8 mouse cellular contexts compared by ENCODE assay signal in genomic region chr19:34334300-34334699, GRCm38 (mm10). TPM values are rescaled to one million over a fixed set of nuclear protein-coding genes. Genes with fewer than 3 reads are reported as not detected.
DNase-seq lines count a peak whose midpoint lies in the region; TF ChIP-seq lines count a peak whose summit lies in the region.

No protein-coding gene starts in this region.

- H3K4me3 ChIP-seq in lung, adult 2 months (replicated peaks; ENCODE audit: extremely low read depth, low read depth, low read length) = no peak overlapping the region

- no peak for TF ChIP-seq POLR2A in lung, adult 2 months (IDR thresholded peaks at IDR 0.05; ENCODE audit: borderline replicate concordance, extremely low read depth, low read depth, low read length)

- TF ChIP-seq CTCF in lung, adult 2 months (IDR thresholded peaks at IDR 0.05; ENCODE audit: insufficient read depth, low read length) = peak; percentile 94

- no peaks in the 10 kb centered on the region for H3K4me1 ChIP-seq in lung, adult 2 months (ENCODE audit: control insufficient read depth, insufficient read depth, low read length)

- 0% methylated on average over 2 of the region's 2 CpGs for WGBS in lung, adult 2 months

- peak; percentile 65 for DNase-seq in CD4-positive helper T cell, adult 2 months (ENCODE audit: low read depth, low spot score)
- DNase-seq in WW6 (ENCODE audit: low read depth, low spot score) = peak; percentile 13
- DNase-seq in cerebellum, postnatal 25 days = peak; percentile 52 to 77
- peak; percentile 25 to 30 for DNase-seq in gastrocnemius, adult 8-10 months (ENCODE audit: low spot score in 2 of 2)
- DNase-seq in kidney, postnatal 36 days = peak; percentile 68 to 84
- peak; percentile 68 for DNase-seq in lung, adult 2 months
- peak; percentile 21 for DNase-seq in ovary, postnatal 10 days (ENCODE audit: low spot score)
- DNase-seq in thymus, postnatal 14 days = peak; percentile 71

RNA-seq across cellular contexts. Expression of gene Fas, which starts 43.8 kb away (rescaled TPM):
- total RNA-seq in gastrocnemius, adult 8-10 months (2022) = 1 to 10 TPM; 1.7 to 5.1 (median 4.2) TPM
- 9.2 and 10.0 TPM in 2 replicates for polyA plus RNA-seq in lung, adult 2 months (2012; rRNA removed)

Comparison
In these comparisons a context has a peak if more than half of its experiments do, and no peak if none do; other contexts are left out.
1. DNase-seq: peak in every context shown above with its lines; median percentile 76 in kidney, postnatal 36 days; 71 in thymus, postnatal 14 days; 68 in lung, adult 2 months; 65 in CD4-positive helper T cell, adult 2 months; 64 in cerebellum, postnatal 25 days; 28 in gastrocnemius, adult 8-10 months; 21 in ovary, postnatal 10 days; 13 in WW6.